Mouse (Mus musculus): ENCODE data around the gene Phb2.

The Phb2 gene

DNA sequence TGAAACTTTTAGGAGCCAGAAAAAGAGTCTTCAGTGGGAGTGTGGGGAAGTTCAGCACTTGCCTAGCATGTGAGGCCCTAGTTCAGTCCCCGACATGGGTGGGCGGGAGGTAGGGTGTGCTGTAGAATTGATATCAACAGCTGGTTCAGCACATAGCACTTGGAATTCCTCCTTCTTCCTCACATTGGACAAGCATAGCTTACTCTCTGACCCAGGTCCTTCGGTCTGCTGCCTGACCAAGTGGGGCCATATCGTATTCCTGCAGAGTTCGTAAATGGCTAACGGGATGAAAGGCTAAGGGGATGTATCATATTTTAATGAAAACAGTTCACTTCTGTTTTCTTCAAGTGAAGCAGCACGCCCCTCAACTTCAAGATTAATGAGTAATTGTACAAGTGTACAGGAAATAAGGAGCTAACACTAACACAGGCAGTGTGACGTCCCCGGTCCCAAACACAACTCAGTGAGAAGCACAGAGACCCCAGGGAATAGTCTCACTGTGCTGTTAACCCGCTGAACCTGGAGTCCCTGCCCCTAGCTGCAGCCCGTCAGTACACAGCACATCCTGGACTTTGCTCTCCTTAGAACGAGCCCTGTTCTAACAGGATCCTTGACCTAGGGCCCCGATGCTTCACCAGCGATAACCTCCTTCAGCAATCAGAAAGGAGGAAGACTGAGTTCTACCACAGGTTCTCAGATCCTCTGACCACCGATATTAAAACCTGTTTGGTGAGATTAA is 18.7 kb upstream of the Phb2 start:
- DNase-seq = no peak

DNA sequence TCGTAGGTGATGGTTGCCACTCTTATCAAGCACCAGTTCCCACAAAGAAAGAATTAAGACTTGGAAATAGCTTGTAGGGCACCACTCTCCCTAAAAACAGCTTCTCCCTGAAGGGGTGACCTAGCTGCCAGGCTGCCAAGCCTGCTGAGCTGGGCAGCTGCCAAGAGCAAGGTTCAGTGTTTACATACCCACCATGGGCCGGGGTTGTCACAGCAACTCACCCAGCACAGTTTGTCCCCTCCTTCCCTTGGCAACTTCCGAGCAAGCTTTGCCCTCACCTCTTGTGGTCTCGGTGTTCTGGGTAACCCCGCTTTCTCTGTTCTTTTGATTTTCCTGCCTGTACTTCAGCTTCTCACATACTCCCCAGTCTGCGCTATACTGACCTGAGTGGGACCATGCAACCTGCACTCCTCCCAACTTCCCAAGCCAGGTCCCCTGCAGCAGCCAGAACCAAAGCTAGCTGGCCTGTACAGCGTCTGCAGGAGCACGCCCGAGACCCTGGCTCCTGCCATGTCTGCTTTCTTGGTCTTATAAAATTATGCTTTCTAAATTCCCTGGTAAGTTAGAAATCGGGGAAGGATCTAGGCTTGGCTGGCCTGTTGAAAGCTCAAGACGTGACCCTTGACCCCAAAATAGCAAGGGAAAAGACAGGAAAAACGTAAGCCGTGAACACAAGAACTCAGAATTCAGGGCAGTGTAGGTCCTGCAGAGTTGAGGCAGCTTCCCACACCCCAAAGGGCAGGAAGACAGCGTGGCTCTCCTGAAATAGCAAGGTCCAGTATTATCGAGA is 17.8 kb upstream of the Phb2 start:
- DNase-seq = peak; percentile 59 to 68

- DNase-seq = no peak
These were observed 15.5 kb upstream of the Phb2 start for GRCm38 (mm10) chr6:124696441-124697150.

DNA sequence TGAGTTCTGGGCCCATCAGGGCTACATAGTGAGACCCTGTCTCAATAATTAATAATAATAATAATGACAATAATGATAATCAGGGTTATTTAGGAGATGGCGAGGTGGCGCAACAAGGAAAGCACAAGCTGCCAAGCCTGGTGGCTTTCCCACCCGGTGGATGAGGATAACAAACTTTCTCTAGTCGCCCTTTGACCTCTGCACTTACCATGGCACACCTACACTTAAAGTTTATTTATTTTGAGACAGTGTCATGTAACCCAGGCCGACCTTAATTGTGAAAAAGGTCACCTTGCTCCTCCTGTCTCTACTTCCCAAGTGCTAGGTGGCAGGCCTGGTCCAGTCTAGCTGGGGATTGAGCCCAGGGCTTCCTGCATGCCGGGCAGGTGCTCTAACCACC is 13.4 kb upstream of the Phb2 start:
- DNase-seq = no peak

DNA sequence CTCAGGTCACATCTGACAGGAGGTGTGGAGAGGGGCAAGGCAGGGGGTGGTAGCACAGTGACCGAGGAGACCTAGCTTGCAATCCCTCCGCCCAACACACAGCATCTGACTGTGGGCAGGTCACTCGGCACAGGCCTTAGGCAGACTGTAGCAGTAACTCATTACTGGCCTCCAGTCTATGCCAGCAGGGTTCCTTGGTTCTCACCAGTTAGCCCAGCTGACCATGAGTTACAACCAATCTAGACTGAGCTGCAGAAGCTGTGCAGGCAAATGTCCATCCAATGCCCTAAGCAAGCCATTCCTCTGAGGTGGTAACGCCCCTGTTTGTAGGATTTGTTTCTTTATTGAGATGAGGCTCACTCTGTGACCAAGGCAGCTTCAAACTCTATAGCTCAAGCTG is 12.8 kb upstream of the Phb2 start:
- DNase-seq = peak; percentile 29 to 42

- peak in 1 of 2 experiments; percentile 40 for DNase-seq
These were observed 12.1 kb upstream of the Phb2 start for GRCm38 (mm10) chr6:124699962-124700610.

- DNase-seq = no peak
These were observed 10.8 kb upstream of the Phb2 start for GRCm38 (mm10) chr6:124701338-124701737.

GRCm38 (mm10) chr6:124702102-124702783 is 9.9 kb upstream of the Phb2 start:
- DNase-seq = no peak

GRCm38 (mm10) chr6:124702784-124703103 is 9.4 kb upstream of the Phb2 start:
- peak; percentile 71 to 77 for DNase-seq

DNA sequence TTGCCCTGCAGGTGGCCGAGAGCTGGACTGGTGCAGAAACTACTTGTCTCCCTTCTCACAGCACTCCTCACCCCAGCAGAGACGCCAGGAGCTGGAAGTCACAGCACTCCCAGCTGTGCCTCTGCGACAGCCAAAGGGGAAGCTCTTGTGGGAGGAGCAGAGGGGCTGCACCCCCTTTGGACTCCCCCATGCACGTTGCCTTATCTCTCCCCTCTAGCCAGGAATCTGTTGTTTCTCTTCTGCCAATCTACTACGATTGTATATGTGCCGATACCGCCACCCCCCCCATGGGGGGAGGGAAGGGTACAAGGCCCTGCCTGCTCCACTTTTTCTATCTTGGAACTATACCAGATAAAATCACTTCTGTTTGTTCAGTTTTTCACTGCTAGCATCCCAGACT is 8.3 kb upstream of the Phb2 start:
- no peak for DNase-seq

DNA sequence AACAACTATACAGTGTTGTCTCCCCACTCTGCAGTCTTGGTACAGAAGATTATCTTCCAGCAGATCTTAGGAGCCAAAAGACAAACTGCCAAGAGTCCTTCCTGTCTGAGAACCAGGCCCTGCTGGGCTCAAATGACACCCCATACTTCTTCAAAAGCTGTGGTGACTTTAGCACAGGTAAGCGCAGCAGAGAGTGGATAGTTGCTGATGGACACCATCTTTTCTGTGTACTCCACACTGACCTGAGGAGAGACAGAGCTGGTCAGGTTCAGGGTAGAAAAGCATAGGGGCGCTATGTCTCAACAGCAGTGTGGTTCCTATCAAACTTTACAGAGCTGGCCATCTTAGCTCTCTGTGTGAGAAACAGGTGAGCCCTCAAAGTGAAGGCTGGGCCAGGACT is 7.7 kb upstream of the Phb2 start:
- no peak for DNase-seq

DNA sequence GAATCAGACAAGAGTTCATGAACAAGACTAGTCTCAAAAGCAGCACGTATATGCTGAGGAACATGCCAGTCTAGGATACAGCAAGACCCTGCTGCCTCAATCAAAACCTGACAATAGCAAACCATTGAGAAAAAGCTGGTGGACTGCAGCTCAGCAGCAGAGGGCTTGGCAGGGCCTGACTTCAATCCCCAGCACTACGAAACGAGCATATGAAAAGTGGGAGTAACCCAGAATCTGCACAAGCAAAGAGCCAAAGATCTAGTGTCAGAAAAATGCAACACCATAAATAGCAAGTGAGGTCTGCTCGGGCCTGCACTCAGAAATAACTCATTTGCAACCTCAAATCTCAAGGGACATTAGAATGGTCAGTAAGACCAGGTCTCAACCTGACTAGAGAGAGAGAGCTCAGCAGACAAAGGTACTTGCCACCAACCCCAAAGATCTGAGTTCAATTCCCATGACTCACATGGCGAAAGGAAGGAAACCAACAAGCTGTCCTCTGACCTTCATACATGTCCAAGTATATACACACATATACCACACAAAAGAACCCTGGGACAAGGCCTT is 6.0 kb upstream of the Phb2 start:
- no peak for DNase-seq

DNA sequence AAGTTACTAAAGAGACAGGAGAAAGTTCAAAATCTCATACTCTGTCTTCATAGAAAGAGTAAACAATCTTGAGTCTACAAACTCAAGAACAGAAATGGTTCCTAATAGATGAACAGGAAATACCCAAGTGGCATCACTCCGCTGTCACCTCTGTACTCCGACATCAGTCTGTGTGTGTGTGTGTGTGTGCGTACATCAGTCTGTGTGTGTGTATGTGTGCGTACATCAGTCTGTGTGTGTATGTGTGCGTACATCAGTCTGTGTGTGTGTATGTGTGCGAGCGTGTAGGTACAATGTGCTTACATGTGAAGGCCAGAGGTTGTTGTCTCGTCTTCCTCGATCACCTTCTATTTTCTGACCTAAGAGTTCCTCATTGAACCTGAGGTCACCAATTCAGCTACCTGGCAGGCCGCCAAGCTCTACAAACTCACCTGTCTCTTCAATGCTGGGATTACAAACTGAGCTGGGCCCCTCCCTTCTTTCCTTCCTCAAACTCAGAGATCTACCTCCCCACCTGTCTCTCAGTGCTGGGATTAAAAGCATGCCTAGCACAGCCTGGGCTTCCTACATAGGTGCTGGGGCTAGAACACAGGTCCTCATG is 3.7 kb upstream of the Phb2 start:
- no peak for DNase-seq

DNA sequence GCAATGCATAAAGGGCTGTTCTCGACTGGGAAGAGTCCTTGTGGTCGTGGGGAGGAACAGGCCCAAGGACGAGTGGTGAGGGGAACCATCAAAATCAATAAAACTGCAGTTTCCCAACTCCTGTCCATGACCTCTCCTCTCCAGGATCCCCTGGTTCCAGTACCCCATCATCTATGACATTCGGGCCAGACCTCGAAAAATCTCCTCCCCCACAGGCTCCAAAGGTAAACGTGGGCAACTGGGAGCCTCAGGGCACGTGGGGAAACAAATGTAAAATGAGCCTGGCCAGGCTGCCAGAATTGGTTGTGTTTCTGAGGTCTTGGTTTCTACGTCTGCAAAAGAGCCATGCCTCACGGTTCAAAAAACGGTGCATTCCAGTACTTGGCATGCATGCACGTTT is 782 bp downstream of the Phb2 start:
- no peak for DNase-seq

GRCm38 (mm10) chr6:124716864-124717490 is 4.8 kb downstream of the Phb2 start:
- peak; percentile 32 to 42 for DNase-seq

GRCm38 (mm10) chr6:124717968-124718367 is 5.8 kb downstream of the Phb2 start:
- no peak for DNase-seq

DNA sequence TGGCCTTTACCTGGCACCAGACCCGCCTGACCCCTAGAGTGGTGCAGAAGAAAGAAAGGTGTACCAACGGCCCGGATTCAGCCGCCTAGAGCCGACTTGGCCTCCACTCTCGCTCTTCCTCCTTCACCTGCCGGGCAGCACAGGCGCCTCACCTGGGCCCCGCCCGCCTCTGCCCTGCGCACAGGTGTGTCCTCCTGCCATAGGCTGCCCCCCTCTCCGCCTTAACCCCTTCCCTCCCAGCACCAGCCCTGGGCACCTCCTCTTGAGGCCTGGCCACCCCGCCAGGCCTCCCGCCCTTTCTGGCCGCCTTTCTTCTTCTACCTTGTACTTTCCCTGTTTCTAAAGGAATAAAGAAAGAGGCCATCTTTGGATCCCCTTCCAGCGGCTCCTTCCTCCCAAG is 6.6 kb downstream of the Phb2 start:
- no peak for DNase-seq

- no peak for DNase-seq
These were observed 7.3 kb downstream of the Phb2 start for GRCm38 (mm10) chr6:124719354-124719978.

- DNase-seq = no peak
These were observed 8.8 kb downstream of the Phb2 start for GRCm38 (mm10) chr6:124720904-124721303.

DNA sequence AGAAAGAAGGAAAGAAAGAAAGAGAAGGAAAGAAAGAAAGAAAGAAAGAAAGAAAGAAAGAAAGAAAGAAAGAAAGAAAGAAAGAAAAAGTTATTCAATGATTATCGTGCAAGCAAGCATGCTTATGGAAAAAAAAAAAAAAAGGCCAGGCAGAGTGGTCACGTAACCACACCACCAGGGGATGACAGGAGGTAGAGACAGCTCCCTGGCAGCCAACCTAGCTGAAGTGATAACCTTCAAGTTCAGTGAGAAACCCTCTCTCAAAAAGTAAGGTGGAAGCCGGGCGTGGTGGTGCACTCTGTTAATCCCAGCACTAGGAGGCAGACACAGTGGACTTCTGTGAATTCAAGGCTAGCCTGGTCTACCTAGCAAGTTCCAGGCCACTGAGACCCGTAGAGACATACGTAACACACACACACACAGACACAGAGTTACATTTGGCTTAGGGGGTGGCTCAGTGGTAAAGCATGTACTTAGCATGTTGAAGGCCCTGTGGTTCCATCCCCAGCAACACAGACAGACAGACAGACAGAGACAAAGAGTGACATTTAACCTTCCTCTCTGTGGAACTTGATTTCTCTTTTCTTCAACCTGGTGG is 10.8 kb downstream of the Phb2 start:
- DNase-seq = no peak

GRCm38 (mm10) chr6:124723541-124723940 is 11.4 kb downstream of the Phb2 start:
- no peak for DNase-seq

Data from cerebellum, postnatal 36 days (tissue).